Mouse (Mus musculus) G1E (cell line): ENCODE measurements at regions not wholly inside any gene's neighbourhood (a gene's known extent, or its start where the extent isn't known, plus 50 kb on each side); places are given as distances from the start of the nearest gene placed in this dataset.

ENCODE experiments used
- ATAC-seq: 2 replicates; pipeline ENCODE4 v1.8.0; 2016; ENCODE audit warnings: mild to moderate bottlenecking; ENCODE audit not compliant: insufficient number of reproducible peaks, poor library complexity, low FRiP score, severe bottlenecking; ENCODE audit errors: extremely low read depth
- DNase-seq: peaks from one replicate; pipeline ENCODE4 v3.0.0; 2012; ENCODE audit warnings: low spot score
- H3K27me3 ChIP-seq: 2 replicates; pipeline ENCODE4 v1.6.1; 2012; ENCODE audit warnings: mild to moderate bottlenecking, low read length, inconsistent platforms; ENCODE audit not compliant: insufficient read depth
- H3K36me3 ChIP-seq: replicated peaks from 2 replicates; pipeline ENCODE3; 2012; ENCODE audit warnings: mild to moderate bottlenecking, inconsistent platforms
- H3K4me1 ChIP-seq: 2 replicates; pipeline ENCODE4 v1.6.1; 2012; ENCODE audit warnings: low read depth, low read length, inconsistent platforms, mixed read lengths; ENCODE audit not compliant: insufficient read depth
- H3K4me3 ChIP-seq: 2 replicates; pipeline ENCODE4 v1.5.1; 2012; ENCODE audit warnings: low read depth, mild to moderate bottlenecking, inconsistent platforms, low read length, moderate library complexity, mixed read lengths
- H3K9me3 ChIP-seq: replicated peaks from 2 replicates; pipeline ENCODE4 v1.6.1; 2012; ENCODE audit warnings: inconsistent platforms
- CTCF ChIP-seq: IDR thresholded peaks from 2 replicates; pipeline ENCODE4 v1.5.1; 2012; ENCODE audit warnings: low read depth, low read length, inconsistent platforms, mixed read lengths
- GATA1 ChIP-seq: IDR thresholded peaks from 2 replicates; pipeline ENCODE4 v1.6.1; 2012; ENCODE audit warnings: borderline replicate concordance, low read length, inconsistent platforms, mixed read lengths
- GATA2 ChIP-seq: IDR thresholded peaks from 2 replicates; pipeline ENCODE4 v1.6.1; 2012; ENCODE audit warnings: low read depth, low read length, inconsistent platforms, borderline replicate concordance
- POLR2AphosphoS5 ChIP-seq: IDR thresholded peaks from 2 replicates; pipeline ENCODE4 v1.6.1; 2012; ENCODE audit warnings: low read depth, low read length, inconsistent platforms; ENCODE audit not compliant: insufficient replicate concordance
- TAL1 ChIP-seq: conservative IDR thresholded peaks from 2 replicates; pipeline ENCODE4 v1.6.1; 2012; ENCODE audit warnings: low read depth, low read length, inconsistent platforms, mixed read lengths

DNA sequence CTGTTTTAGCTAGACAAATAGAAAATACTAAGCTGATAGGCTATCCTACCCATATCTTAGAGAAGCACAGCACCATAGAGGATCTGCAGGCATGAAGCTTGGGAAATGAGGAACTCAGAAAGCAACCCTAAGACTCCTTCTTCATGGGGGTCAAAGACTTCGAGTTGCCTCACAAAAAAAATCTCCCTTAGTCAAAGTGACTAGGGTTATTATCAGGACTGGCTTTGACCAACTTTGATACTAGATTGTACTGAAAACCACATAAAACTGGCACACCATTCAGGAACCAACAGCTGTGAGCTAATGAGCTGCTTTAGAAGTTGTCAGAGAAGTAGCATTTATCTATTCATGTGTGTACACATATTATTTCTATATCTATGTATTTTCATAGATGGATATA is 931.2 kb upstream of the Gm7489 start:
- Histone ChIP-seq H3K9me3 (no peaks in the 10 kb centered on the region), H3K4me1 (peaks cover 14% of the 10 kb centered on the region; the same call in 1 of the 2 replicates), H3K27me3 (no peaks in the 10 kb centered on the region; the same call in 1 of the 2 replicates), H3K36me3 (no peaks in the 10 kb centered on the region), H3K4me3 (no peak overlapping the region)
- no peak for ATAC-seq
- TF ChIP-seq POLR2AphosphoS5 (no peak), CTCF (no peak), GATA2 (no peak), TAL1 (no peak), GATA1 (no peak)
- no peak for DNase-seq

DNA sequence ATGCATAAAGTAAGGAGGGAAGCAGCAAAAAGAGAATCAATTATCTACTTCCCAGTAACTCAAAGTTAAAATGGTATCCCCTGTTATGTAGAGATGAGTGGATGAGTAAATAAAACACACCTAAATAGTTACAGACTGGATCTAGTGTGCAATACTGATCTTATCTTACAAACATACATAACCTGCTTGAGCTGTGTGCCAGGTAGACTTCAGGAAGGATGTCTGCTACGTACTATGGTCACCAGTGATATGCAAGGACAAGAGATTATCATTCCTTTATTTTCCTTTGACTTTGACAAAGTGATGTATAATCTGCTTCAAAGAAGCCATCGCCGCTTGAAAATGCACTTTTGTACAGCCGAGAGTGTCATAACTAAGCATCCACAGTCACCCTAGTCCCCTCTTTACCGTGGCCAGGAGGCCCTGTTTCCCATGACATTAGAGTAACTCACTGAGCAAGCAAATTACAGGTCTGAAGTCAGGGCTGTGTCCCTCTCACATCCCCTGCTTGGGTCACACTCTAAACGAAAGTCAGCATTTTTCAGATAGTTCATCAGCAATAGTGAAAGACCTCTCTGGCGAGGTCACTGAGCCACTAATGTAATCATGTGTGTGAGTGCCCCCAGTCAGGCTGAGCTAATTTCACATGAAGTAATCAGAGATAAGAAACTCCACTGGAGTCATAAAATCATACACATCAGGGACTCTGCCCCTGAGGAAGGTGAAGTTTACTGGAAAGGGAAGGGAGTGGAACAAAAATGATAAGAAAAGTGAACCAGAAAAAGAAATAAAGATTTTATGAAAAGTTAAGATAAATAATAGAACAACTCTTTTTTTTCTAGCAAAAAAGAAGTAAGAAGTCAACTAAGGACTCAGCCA is 929.8 kb upstream of the Gm7489 start:
- TF ChIP-seq TAL1 (no peak), GATA1 (no peak), POLR2AphosphoS5 (no peak), GATA2 (no peak), CTCF (no peak)
- no peak overlapping the region for H3K4me3 ChIP-seq

DNA sequence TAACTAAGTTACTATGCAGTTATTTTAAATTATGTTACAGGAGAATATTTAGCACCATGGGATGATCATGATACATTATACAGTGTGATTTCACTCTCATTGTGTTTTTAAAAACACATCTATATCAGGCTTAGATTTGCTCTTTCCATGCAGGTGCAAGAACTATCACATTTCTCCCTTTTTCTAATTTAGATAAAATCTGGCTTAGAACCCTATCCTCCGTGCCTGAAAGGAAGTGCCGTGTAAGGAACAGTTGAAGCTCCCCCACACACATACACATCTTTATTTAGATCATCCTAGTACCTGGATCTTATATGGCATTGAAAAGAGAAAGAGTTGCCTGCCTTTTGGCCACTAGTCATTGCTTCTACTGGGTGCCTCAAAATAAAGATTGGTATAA is 925.0 kb upstream of the Gm7489 start:
- ATAC-seq (no peak), DNase-seq (no peak)
- TF ChIP-seq GATA1: no peak
- Histone ChIP-seq H3K4me3 (no peak overlapping the region), H3K9me3 (no peaks in the 10 kb centered on the region), H3K4me1 (peaks cover 5% of the 10 kb centered on the region; the same call in 1 of the 2 replicates), H3K36me3 (no peaks in the 10 kb centered on the region), H3K27me3 (no peaks in the 10 kb centered on the region)

More for the DNA sequence above, 929.8 kb upstream of the Gm7489 start:
- DNase-seq (no peak), ATAC-seq (peak; percentile 75)
- peaks cover 14% of the 10 kb centered on the region; the same call in 1 of the 2 replicates for H3K4me1 ChIP-seq
- no peaks in the 10 kb centered on the region for H3K36me3 ChIP-seq
- no peaks in the 10 kb centered on the region for H3K9me3 ChIP-seq
- H3K27me3 ChIP-seq: no peaks in the 10 kb centered on the region

DNA sequence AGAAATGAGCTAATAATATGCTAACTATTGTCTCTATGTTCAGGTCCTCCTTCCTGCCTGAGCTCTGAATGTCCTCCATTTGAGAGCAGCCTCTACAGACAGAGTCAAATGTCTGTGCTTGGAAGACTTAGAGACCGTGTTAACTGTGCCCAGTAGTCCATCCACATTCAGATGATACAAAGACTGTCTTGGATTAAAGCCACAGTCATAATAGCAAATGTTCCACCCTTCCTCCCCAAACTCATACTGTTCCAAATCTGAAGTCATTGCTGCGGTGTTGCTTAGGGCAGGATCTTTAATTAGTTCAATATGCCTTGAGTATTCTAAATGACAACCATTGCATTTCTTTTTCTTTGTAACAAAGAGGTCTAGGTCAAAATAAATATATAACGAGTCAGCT is 923.2 kb upstream of the Gm7489 start:
- Histone ChIP-seq H3K36me3 (no peaks in the 10 kb centered on the region), H3K4me1 (no peaks in the 10 kb centered on the region), H3K9me3 (no peaks in the 10 kb centered on the region), H3K27me3 (no peaks in the 10 kb centered on the region; the same call in 1 of the 2 replicates), H3K4me3 (no peak overlapping the region)
- DNase-seq: no peak
- no peak for TF ChIP-seq POLR2AphosphoS5
- TF ChIP-seq GATA2: no peak
- no peak for TF ChIP-seq TAL1
- no peak for TF ChIP-seq GATA1
- no peak for TF ChIP-seq CTCF
- ATAC-seq: no peak

DNA sequence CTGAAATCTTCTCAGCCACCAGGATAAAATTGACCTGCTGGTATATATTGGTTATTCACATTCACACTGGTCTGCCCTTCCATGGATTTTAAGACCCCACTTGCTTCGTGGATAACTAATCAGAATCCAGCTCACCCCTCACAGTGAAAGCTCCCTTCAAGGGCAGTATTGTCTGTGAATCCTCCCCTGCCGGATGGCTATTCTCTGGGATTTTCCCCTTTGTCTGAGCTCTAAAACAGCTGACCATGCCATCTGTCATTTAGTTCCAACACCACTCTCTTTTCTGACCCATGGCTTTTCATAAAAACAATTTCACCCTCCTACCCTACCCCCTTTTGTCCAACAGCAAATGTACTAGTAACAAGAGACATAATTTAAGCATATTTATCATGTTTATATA is 920.8 kb upstream of the Gm7489 start:
- Histone ChIP-seq H3K9me3 (no peaks in the 10 kb centered on the region), H3K36me3 (no peaks in the 10 kb centered on the region), H3K27me3 (no peaks in the 10 kb centered on the region; the same call in 1 of the 2 replicates), H3K4me1 (no peaks in the 10 kb centered on the region), H3K4me3 (no peak overlapping the region)
- TF ChIP-seq TAL1: no peak
- TF ChIP-seq GATA1: no peak
- TF ChIP-seq CTCF: no peak
- no peak for TF ChIP-seq GATA2
- no peak for TF ChIP-seq POLR2AphosphoS5
- no peak for DNase-seq
- no peak for ATAC-seq

DNA sequence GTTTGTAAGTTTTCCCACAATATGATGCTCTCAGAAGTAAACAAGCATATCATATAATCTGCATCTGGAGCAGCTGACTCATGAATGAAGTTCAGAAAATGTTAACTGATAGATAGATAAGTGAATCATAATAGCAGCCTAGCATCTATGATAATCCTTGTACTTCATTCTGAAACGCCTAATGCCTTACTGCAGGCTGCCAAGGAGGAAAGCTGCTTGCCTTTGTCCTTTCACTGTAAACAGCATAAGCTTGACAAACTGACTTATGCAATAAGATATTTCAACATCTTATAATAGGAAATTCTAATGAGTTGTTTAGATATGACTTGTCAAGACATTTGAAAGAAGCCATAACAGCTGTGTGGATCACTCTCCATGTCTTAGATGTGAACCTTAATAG is 920.3 kb upstream of the Gm7489 start:
- H3K4me1 ChIP-seq: no peaks in the 10 kb centered on the region
- no peak for TF ChIP-seq TAL1
- TF ChIP-seq GATA1: no peak
- TF ChIP-seq POLR2AphosphoS5: no peak
- TF ChIP-seq CTCF: no peak
- TF ChIP-seq GATA2: no peak
- DNase-seq: no peak
- no peaks in the 10 kb centered on the region for H3K36me3 ChIP-seq
- no peak overlapping the region for H3K4me3 ChIP-seq
- no peaks in the 10 kb centered on the region; the same call in 1 of the 2 replicates for H3K27me3 ChIP-seq
- H3K9me3 ChIP-seq: no peaks in the 10 kb centered on the region
- no peak for ATAC-seq
